Mouse (Mus musculus) T-helper 2 cell (primary cell): ENCODE data around the gene Rhox12.

Source experiments
- in situ Hi-C: fragments of 300-600 bp; cut with MboI, MseI; formaldehyde crosslinking; loops from one replicate; pipeline ENCODE4 v1.15.1; 2025; ENCODE audit warnings: high pct_unique_total_duplicates

The Rhox12 gene

DNA sequence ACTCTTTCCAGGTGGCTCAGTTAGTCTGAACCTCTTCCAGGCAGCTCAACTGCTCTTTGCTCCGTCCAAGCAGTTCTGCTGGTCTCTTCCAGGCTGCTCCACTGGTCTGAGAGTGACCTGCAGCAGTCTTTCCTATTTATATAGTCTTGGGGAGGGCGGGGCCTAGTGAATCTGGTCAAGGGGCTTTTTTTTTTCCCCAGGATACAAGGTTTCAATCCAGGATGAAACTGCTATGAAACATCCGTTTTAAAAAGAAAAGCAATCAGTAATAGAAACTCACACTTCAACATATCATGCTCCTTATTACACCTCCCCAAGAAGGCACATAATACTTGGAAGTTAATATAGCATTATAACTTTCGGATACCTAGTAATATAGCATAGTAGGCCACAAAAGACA, at the start of gene Rhox12:
Gene Rhox12, minus strand, starts transcription at position 101 of the 400 bp plus-strand sequence.
- in situ Hi-C loops = no loop called here

DNA sequence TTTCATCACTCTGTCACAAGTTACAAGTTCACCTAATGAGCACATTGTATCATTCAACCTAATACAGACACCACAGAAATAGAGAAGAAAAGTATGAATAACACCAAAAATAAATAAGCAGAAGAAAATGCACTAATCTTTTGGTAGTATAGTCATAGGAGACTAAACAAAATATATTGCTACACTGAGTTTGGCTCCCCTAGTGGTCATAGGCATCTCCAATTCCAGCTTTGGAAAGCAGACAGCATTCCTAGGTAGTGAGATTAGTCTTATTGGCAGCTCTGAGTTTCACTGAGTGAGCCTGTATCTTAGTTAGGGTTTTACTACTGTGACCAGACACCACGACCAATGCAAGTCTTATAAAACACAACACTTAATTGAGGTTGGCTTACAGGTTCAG, 48.4 kb upstream of the Rhox12 start:
- in situ Hi-C loops = no loop called here

GRCm38 (mm10) chrX:38121478-38121877, 10.8 kb upstream of the Rhox12 start:
- in situ Hi-C loops = no loop called here

- in situ Hi-C loops = no loop called here
These were observed 10.3 kb upstream of the Rhox12 start, which contains the start of gene Rhox13 for GRCm38 (mm10) chrX:38120982-38121381. Gene Rhox13, plus strand, starts transcription at chrX:38121219.

GRCm38 (mm10) chrX:38085041-38085440, 25.7 kb downstream of the Rhox12 start, which contains the start of gene Rhox11:
Gene Rhox11, minus strand, starts transcription at chrX:38085141.
- in situ Hi-C loops = loop anchor here (10.0 kb wide), 1 partner anchor 1650 kb away; no protein-coding TSS in a partner anchor

- in situ Hi-C loops = loop anchor here (10.0 kb wide), 1 partner anchor 1649 kb away; no protein-coding TSS in a partner anchor
These were observed 26.5 kb downstream of the Rhox12 start for GRCm38 (mm10) chrX:38084226-38084625.

DNA sequence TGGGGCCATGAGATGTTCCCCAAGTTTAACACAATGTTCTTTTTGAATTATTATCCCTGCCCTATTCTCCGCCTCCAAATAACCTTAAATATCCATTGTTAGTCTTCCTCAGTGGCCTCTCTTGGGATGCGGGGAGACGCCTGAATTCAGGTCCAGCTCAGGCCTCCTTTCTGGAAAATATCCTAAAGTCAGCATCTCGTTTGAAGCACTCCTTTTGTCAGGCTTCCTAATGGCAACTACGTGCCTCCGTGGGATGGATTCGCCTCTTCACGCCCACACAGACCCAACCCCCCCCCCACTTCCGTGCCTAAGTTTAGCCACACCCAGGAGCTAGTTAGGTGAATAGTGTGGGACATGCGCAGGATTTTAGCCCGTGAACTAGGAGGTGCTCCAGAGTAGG, 44.5 kb downstream of the Rhox12 start, which contains the start of gene Rhox10:
Gene Rhox10, plus strand, starts transcription at position 301 of the 400 bp plus-strand sequence.
- in situ Hi-C loops = no loop called here

DNA sequence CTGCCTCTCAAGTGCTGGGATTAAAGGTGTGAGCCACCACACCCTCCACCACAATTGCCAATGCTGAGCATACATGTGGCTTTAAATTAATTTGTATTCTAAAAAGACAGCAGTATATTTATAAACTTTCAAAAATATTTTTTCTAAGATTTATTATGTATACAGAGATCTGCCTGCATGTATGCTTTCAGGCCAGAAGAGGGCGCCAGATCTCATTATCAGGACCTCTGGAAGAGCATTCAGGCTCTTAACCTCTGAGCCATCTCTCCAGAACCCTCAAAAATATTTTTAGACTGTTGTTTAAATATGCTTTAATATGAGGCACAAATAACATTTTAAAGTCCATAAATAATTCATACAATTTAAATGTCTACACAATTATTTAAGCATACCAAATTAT, 49.2 kb downstream of the Rhox12 start:
- in situ Hi-C loops = no loop called here
